Mouse (Mus musculus): ENCODE results near the gene Mthfr.

DNA sequence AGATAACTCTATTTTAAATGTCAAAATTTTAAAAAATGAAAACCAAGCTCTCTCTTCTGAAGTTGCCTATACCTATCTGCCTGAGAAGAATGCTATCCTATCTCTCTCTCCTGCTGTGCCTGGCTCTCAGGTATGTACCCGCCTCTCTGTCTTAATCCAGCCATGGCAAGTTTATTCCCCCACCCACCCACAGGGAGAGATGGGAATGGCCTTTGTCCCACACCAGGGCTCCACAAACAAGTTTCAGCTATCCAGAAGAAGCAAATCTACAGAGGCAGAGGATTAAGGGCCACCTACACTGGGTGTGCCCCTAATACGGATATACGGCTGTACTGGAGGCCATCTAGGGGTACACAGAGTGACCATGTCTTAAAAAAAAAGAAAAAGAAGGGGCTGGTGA, 3.4 kb upstream of the Mthfr start:
- TF ChIP-seq CTCF (IDR thresholded peaks at IDR 0.05; ENCODE audit: borderline replicate concordance, extremely low read depth, insufficient read depth, insufficient read length) (no peak), POLR2A (IDR thresholded peaks at IDR 0.05; ENCODE audit: borderline replicate concordance, extremely low read depth, insufficient read depth, insufficient read length, poor library complexity, severe bottlenecking) (no peak)
